Mouse (Mus musculus): ENCODE data around the gene Cds2.
A peak's percentile ranks its signal among the peaks of the same experiment; 100 is the strongest.
"Not testable (repeated sequence)": the region's sequence is repeated elsewhere in the genome, so short reads cannot be mapped to it uniquely, and the experiment has no call there.

The Cds2 gene

DNA sequence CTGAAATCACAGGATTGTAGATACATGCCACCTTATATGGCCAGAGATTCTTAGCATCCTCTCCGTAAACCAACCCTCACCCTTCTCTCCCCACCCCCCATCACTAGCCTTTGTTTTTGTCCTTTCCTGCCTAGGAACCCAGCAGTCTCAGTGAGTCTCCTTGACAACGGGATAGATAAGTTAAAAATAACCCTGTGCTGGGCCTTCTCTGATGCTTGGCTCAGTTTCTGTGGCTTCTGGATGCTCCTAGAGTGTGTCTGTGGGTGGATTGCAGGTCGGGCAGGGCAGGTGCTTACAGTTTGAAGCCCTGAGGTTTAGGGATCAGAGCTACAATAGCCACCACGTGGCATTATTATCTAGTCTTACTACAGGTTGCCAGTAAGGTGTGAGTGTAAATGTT is 29.1 kb downstream of the Cds2 start:
- no peak for DNase-seq (ENCODE audit: low read depth)

GRCm38 (mm10) chr2:132293694-132294450 is 30.9 kb downstream of the Cds2 start:
- no peak for DNase-seq (ENCODE audit: low read depth)

- no peak for DNase-seq (ENCODE audit: low read depth)
Observed at GRCm38 (mm10) chr2:132298250-132298649, 35.3 kb downstream of the Cds2 start.

- DNase-seq (ENCODE audit: low read depth) = no peak
Observed at GRCm38 (mm10) chr2:132301436-132301835, 38.5 kb downstream of the Cds2 start.

GRCm38 (mm10) chr2:132305165-132305564 is 42.2 kb downstream of the Cds2 start:
- no peak for DNase-seq (ENCODE audit: low read depth)

GRCm38 (mm10) chr2:132305988-132306387 is 43.0 kb downstream of the Cds2 start:
- DNase-seq (ENCODE audit: low read depth) = no peak

DNA sequence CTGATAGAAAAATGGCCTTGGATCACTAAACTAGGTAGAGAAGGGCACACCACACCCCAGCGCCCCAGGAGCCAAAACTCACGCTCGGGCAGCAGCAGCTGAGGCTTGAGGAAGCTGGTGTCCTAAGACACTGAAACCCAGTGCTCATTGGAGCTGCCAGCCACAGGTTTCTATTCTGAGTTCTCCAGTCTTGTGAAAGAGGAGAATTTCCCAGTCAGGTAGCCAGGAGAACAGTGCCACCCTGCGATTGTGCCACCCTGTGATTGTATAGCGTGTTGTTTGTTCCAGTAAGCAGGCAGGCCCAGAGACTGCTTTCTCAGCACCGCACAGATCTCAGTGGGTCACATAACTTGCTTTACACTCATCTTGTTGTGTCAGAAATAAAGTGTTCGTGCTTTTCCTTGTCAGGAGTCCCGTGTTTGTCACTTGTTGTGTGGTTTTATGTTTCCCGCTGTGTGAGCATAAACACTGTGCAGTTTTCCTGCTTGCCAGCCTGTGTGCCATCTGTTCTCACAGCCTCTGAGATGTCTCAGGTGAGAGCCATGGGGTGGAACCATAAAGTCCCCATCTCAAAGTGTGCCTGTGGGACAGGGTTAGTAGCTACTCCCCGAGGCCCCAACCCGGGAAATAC is 44.4 kb downstream of the Cds2 start:
- DNase-seq (ENCODE audit: low read depth) = no peak

- no peak for DNase-seq (ENCODE audit: low read depth)
Observed at GRCm38 (mm10) chr2:132308829-132309228, 45.9 kb downstream of the Cds2 start.

DNA sequence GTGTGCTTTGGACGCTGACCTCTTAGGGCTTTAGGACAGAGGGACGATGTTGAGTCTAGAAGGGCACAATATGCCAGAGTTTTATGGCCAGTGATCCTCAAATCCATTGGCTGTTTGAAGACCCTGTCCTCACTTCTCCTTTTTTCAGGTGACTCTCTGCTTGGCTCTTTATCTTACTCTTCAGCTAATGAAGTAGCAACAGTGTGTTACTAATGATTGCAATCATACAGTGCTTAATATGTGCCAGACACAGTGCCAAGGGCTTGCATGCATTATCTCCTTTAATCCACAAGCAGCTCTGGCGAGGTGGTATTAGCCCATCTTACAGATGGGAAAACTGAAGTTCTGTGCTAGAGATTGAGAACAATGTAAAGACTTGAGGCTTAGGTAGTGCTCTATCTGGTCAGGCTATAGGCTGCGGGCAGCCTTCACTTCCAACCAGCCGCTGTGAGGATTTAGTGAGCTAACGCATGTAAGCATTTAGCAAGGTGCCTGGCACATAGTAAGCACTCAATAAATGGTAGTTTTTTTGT is 46.5 kb downstream of the Cds2 start:
- no peak for DNase-seq (ENCODE audit: low read depth)

DNA sequence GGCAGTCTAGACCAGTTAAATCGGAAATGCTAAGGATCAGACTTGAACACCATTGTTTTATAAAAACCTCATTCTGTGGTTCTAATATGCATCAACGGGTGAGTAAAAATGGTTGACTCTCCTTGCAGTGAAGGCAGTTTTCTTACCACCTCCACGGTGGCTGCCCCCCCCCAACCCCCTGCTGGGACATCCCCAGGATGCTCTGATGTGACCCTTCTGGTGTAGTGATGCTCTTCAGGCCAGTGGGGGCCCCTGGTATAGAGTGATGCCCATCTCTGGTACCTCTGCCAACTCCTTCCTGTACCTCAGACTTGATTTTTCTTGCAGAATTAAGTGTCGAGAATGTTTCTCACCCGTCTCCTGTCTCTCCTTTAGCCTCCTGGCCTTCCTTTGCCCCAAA is 49.7 kb downstream of the Cds2 start:
- DNase-seq (ENCODE audit: low read depth) = no peak

DNA sequence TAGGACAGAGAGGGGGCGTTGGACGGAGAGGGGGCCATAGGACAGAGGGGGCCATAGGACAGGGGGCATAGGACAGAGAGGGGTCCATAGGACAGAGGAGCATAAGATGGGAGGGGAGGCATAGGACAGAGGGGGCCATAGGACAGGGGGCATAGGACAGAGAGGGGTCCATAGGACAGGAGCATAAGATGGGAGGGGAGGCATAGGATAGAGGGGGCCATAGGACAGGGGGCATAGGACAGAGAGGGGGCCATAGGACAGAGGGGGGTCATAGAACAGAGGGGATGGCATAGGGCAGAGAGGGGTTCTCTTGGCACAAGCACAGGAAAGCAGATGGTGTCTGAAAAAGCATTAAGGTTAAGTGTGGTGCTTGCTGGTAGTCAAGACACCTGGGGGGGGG is 50.6 kb downstream of the Cds2 start:
- no peak for DNase-seq (ENCODE audit: low read depth)

GRCm38 (mm10) chr2:132314057-132314456 is 51.1 kb downstream of the Cds2 start:
- DNase-seq (ENCODE audit: low read depth) = not testable (repeated sequence)

DNA sequence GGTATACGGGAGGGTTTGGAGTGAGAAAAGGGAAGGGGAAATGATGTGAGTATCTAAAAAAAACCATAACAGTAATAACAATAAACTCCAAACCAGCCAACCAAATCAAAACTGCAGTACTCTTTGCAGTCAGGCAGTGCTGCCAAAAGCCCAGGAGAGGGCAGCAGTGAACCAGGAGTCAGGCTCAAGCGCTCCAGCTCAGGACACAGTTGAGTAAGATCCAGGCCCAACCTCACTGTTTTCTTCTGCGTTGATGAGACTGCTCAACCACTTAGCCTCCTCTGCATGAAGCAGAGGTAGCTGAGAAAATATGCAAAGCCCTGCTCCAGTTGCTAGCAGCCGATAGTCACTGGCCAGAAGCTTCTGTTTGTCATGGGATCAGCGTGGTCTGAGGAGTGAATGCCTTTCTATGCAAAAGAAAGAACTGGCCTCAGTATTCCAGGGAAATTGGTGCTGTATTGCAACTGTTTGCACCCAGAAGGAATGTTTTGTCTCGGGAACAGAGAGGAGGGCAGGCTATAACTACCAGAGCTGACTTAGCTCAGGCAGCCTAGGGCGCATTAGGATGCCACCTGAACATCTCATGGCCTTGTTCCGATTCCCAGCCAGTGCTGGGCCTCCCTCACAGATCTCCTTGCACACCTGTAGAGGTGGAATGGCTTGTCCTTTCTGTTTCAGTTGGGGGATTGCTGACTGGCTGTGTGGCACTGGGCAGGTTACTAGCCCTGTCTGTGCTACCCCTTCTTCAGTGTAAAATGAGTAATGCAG is 53.3 kb downstream of the Cds2 start:
- peak; percentile 63 for DNase-seq (ENCODE audit: low read depth)

DNA sequence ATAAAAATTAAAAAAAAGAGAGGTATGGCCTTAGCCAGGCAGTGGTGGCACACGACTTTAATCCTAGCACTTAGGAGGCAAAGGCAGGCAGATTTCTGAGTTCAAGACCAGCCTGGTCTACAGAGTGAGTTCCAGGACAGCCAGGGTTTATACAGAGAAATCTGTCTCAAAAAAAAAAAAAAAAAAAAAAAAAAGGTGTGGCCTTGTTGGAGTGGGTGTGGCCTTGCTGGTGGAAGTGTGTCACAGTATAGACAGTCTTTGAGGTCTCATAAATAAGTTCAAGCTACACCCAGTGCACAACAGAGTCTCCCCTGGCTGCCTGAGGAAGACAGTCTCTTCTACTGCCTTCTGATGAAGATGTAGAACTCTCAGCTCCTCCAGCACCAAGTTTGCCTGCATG is 54.2 kb downstream of the Cds2 start:
- no peak for DNase-seq (ENCODE audit: low read depth)

DNA sequence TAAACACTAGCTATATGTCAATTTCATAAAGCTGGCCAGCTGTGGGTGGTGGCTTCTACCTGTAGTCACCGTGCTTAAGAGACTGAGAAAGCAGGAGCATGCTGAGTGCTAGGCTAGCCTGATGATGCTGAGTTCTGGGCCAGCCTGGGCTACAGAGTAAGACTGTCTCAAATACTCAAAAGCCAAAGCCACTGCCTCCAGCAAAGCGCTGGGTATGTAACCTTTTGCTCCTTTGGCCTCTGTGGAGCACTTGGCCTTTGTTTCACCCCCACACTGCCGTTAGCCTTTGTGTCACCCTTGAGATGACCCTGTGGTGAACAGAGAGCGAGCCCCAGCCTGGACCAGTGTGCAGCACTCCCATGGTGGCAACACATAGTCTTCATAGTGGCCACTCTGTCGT is 57.6 kb downstream of the Cds2 start:
- no peak for DNase-seq (ENCODE audit: low read depth)

- no peak for DNase-seq (ENCODE audit: low read depth)
Observed at GRCm38 (mm10) chr2:132323541-132323940, 60.6 kb downstream of the Cds2 start.

- DNase-seq (ENCODE audit: low read depth) = no peak
Observed at GRCm38 (mm10) chr2:132337202-132337601, 74.3 kb downstream of the Cds2 start.

GRCm38 (mm10) chr2:132340350-132340749 is 77.4 kb downstream of the Cds2 start:
- no peak for DNase-seq (ENCODE audit: low read depth)

GRCm38 (mm10) chr2:132341293-132341692 is 78.3 kb downstream of the Cds2 start:
- no peak for DNase-seq (ENCODE audit: low read depth)

GRCm38 (mm10) chr2:132343846-132344245 is 80.9 kb downstream of the Cds2 start:
- no peak for DNase-seq (ENCODE audit: low read depth)

Data from c-Kit-positive CD71-negative TER-119-negative erythroid progenitor cells, embryonic 14.5 days (primary cell).